Mouse (Mus musculus): ENCODE results near the gene Itga3.

Itga3 gene

GRCm38 (mm10) chr11:95071266-95071665 lies 5.3 kb downstream of the Itga3 start:
- CTCF ChIA-PET: no interaction called here

- CTCF ChIA-PET: interaction anchor here (0.6 kb wide), 1 partner anchor 227 kb away, joined by 3 read pairs; no protein-coding TSS in a partner anchor
Observed at GRCm38 (mm10) chr11:95070140-95071107, 6.2 kb downstream of the Itga3 start.

- CTCF ChIA-PET: interaction anchor here (0.6 kb wide), 1 partner anchor 226 kb away, joined by 3 read pairs; no protein-coding TSS in a partner anchor
Observed at GRCm38 (mm10) chr11:95069226-95069957, 7.2 kb downstream of the Itga3 start.

DNA sequence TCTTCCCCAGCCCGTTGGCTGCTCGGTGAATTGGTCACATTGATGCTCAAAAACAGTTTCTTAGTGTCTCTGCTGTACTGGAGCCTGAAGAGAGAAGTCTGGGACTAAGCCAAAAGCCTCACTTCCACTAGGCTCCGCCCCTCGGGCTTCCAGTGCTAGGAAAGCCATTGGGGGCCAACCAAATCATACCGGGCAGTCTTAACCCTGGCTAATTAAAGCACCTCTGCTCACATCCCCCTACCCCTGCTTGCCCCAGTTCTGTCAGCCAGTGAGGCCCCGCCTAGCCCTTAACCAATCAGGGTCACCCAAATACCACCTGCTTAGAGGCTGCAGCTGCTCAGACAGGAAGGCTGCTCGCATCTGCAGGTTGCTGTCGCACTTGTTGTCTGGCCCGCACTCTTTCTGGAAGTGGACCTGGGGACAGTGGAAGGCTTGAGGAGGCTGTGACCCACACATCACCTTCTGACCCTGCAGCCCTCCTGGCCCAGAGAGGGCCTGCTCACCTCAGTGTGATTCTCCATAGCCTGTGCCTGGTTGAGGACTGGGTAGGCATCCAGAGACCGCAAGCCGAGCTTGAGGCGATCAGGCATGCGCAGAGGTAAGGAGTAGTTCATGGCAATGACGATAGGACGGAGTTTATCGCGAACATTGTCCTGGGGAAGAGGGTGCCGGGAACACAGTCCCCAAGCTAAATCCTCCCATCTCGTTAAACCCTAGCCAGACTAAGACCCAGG lies 19.7 kb downstream of the Itga3 start:
- CTCF ChIA-PET: no interaction called here

- CTCF ChIA-PET: no interaction called here
Observed at GRCm38 (mm10) chr11:95053062-95053461, 23.5 kb downstream of the Itga3 start.

- CTCF ChIA-PET: interaction anchor here (0.8 to 1.0 kb wide), 2 partner anchors 14 to 27 kb away, joined by 3 read pairs; no protein-coding TSS in a partner anchor
Observed at GRCm38 (mm10) chr11:95046980-95047680, 29.5 kb downstream of the Itga3 start.

DNA sequence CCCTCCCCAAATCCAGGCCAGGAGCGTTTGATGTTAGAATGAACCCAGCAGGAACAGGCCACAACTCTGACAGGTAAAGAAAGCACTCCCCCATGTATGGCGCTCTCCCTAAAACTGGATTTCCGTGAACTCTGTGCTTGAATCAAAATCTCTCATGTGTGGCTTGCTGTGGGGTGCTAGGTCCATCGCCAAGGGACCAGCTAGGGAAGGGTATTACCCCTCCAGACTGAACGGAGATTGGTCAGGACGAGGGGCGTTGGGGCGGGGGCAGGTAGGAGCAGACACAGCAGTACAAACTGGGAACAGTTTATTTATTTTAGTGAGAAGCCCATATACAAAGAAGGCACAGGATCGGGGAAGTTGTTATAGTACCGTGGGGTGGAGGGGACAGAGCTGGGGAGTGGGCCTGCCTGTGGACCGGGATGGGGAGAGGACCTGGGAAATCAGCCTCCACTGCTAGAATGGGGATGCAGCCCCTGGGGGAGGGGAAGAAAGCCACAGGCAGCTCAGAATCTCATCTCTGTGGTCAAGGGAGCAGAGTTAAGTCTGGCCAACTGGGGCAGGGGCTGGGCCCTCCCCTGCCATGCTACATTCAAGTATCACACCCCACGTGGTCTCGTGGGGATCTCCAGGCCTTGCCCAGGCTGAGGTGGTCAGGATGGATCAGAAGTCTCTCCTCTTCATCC lies 32.3 kb downstream of the Itga3 start:
- CTCF ChIA-PET: no interaction called here

GRCm38 (mm10) chr11:95043608-95044007 lies 33.0 kb downstream of the Itga3 start:
- CTCF ChIA-PET: interaction anchor here (0.6 kb wide), 1 partner anchor 35 kb away, joined by 6 read pairs; no protein-coding TSS in a partner anchor

DNA sequence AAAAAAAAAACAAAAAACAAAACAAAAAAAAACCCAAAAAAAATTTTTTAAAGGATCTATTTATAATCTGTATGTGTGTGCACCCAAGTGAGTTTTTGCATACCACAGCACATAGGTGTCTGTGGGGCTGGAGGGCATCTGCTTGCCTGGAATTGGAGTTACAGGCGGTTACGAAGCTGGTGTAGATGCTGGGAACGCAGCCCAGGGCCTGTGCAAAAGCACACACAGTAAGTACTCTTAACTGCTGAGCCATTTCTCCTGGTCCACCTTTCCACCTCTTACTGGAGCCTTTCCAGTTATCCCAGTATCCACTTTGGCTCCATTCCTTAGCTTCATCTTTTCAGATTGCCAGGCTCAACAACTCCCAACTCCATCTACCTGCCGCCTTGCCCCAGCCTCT lies 33.5 kb downstream of the Itga3 start:
- CTCF ChIA-PET: interaction anchor here (0.6 kb wide), 1 partner anchor 34 kb away, joined by 6 read pairs; no protein-coding TSS in a partner anchor

DNA sequence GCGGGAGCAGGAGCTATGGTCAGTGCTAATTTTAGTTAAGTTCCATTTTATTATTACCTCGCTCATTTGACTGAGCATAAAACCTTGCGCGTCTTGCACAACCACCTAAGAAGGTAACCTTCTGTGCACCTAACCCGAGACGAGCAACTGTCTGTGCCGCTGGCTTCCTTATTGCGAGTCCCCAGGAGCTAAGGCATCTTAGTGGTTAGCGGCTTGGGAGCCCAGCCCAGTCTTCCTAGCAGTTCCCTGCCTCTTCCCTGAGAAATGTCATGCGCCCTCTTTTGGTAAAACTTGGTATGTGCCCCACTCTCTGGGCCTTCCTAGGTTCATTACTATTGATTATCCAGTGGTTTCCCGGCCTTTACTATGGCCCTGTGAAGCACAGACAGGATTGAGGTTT lies 34.5 kb downstream of the Itga3 start:
- CTCF ChIA-PET: no interaction called here

GRCm38 (mm10) chr11:95041139-95041609 lies 35.4 kb downstream of the Itga3 start, which contains the start of gene Pdk2:
Gene Pdk2 (minus strand): TSS chr11:95041354.
- CTCF ChIA-PET: no interaction called here

- CTCF ChIA-PET: no interaction called here
Observed at GRCm38 (mm10) chr11:95040491-95041138, 36.0 kb downstream of the Itga3 start.

GRCm38 (mm10) chr11:95039766-95040165 lies 36.8 kb downstream of the Itga3 start:
- CTCF ChIA-PET: no interaction called here

DNA sequence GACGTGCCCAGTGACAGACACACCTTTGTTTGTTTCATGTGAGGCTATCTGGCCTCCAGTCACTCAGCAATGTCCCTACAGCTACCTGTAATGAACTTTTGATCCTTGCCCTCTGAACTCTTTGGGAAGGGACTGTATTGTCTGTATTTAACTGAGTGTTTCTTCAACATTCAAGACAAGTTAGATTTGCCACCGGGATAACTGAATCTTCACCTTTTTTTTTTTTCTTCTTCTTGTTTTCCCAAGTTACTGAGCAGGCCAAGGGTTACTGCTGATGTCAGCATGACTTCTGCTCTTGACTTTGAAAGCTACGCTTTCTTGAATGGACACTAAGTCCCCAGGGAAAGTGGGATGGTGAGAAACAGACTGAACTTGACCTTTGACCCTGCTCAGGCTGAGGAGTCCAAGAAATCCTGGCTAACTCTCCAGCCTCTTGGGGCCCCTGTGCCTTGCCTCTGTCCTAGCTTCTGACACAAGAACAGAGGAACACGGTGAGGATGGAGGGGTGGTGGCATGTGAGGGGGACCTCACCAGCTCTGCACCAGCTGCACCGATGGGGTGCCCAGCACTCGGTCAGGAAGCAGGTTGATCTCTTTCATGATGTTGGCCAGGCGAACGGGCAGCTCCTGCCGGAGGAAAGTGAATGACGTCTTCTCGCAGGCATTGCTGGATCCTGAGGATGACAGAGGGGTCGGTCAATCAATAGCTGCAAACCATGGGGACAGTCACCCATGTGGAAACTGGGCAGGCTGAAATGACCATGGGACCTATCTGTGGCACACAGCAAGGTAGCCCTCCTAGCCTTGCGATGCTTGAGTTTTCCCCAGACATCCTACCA lies 37.6 kb downstream of the Itga3 start:
- CTCF ChIA-PET: no interaction called here

DNA sequence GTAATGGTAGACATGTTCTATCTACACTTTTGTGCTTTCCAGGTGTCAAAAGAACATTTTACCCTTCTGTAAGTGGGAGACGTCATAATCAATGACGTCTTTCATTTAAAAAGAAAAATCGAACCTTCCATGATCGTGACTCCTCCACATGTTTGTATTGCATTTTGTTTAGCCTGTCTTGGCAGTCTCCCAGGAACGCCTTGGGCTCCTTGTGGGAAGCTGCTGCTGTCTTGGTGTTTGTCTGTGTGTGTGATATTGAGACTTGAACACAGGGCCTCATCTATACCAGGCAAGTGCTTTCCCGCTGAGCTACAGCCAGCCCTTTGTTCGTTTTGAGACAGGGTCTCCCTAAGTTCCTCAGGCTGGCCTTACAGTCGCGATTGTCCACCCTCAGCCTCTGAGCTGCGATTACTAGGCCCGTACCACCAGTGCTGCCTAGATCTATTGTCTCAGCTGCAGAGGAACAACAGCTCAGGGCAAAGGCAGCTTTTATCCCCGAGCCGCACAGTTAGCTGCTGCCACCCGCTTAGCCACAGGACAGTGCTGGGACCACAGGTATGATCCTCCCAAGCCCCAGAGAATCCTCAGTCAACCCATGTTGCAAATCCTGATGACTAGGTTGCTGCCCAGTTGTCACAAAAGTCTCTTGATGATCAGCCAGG lies 38.3 kb downstream of the Itga3 start:
- CTCF ChIA-PET: no interaction called here

DNA sequence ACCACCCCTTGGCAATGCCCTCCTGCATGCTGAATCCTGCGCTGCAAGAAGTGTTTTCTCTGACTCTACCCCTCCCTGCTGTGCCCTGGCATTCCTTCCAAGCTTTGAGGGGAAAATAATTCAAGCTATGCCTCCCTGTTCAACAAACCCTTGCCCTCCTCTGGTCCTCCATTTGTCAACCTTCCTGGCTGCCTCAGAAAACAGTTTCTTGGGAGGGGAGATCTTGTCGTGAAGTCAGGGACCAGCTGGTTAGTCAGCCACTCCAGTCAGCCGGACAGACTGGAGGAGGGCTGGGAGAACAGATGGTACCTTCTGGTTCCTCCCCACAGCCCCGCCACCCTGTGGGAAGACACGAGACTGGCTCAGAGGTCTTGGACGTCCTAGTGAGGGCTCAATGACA lies 39.3 kb downstream of the Itga3 start:
- CTCF ChIA-PET: no interaction called here

GRCm38 (mm10) chr11:95036521-95036920 lies 40.1 kb downstream of the Itga3 start:
- CTCF ChIA-PET: no interaction called here

GRCm38 (mm10) chr11:95034902-95035301 lies 41.7 kb downstream of the Itga3 start:
- CTCF ChIA-PET: no interaction called here
